Mouse (Mus musculus) spleen, embryonic (tissue): ENCODE measurements around the gene Eva1c.

Experiments
- CTCF ChIA-PET: fragments of 350-600 bp; sonication (Branson Sonifier 250); formaldehyde crosslinking; loops from one replicate; lab custom pipeline; 2022; lab: Charles Lee

The Eva1c gene

DNA sequence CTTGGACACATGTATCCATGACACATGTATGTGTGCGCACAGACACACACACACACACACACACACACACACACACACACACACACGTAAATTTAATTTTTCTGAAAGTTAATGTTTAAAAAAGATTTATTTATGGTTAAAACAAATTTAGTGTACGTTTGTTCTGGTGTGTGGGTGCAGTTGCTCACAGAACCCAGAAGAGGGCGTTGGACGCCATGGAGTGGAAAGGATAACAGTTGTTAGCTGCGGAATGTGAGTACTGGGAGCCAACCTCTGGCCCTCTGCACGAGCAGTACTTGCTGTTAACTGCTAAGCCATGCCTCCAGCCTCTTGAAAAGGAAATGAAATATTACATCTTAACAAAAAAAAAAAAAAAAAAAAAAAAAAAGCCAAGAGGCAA is at the start of gene Eva1c:
TSS of gene Eva1c (plus strand) at position 263 of the 400 bp plus-strand sequence.
- CTCF ChIA-PET, result interaction anchor here (0.7 kb wide), 1 partner anchor 160 kb away, joined by 4 read pairs; no protein-coding TSS in a partner anchor

DNA sequence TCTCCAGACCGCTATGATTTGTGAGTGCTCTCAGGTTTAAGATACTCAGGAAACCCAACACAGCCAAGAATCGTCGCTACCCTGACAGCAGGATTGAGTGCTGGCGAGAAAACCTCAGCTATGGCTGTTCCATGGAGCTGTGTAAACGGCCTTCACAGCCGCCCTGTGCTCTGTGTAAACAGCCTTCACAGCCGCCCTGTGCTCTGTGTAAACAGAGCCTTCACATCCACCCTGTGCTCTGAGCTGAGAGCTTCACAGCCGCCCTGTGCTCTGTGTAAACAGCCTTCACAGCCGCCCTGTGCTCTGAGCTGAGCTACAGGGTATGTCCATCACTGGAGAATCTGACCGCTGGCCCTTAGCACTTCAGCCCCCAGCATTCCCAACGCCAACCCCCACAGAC is 46.7 kb upstream of the Eva1c start:
- CTCF ChIA-PET, result interaction anchor here (0.5 kb wide), 1 partner anchor 93 kb away, joined by 3 read pairs; no protein-coding TSS in a partner anchor

- CTCF ChIA-PET, result no interaction called here
Observed at GRCm38 (mm10) chr16:90783302-90783701, 43.2 kb upstream of the Eva1c start.

DNA sequence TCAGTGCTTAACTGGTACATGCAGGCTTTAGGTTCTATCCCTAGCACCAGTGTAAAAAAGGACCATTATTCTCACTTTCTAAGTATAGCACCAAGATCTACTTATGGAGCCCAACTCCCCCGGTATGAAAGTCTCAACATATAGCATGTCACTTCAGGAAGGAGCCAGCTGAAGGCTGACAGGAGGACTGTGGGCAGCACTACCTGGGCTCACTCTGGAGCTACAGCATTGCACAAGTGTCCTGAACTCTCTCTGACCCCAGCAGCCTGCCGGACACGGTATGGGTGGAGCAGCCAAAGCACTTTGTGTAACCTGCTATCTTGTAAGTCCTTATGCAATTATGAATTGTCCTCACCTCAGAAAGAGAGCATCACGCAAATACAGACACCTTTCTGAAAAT is 41.3 kb upstream of the Eva1c start:
- CTCF ChIA-PET, result no interaction called here

DNA sequence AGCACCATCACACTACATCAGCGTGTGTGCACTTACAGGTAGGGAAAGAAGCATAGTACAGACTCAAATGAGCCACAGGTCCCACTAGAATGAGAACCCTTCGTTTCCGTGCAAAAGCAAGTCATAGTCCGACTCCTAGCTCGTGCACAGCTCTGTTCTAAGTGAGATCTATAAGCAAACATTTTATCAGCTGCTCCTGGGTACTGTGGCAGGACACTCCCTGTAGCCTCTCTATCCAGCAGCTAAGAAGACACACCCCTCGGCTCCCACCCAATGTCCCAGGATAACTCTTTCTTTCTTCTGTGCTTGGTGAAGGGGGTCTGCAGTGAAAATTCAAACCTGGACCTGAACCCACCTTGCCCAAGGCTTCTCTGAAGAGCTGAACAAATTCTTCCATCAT is 37.9 kb upstream of the Eva1c start:
- CTCF ChIA-PET, result no interaction called here

DNA sequence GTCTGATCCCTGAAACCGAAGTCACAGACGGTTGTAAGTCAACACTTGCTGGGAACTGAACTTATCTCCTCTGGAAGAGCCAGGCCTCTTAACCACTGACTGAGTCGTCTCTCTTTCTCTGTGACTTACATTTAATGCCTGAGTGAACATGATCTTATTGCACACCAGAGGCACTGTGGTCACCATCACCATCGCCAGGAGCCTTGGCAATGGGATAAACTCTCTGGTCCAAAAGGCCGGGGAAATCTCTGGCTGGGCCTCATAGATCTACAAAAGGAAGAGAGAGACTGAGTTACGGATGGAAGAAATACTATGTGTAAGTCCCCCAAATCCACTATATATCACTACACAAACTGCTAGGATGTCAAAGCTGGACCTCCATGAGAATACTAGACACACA is 35.6 kb upstream of the Eva1c start:
- CTCF ChIA-PET, result no interaction called here

GRCm38 (mm10) chr16:90792066-90792465 is 34.5 kb upstream of the Eva1c start:
- CTCF ChIA-PET, result no interaction called here

- CTCF ChIA-PET, result no interaction called here
Observed at GRCm38 (mm10) chr16:90792500-90792899, 34.0 kb upstream of the Eva1c start.

- CTCF ChIA-PET, result no interaction called here
Observed at GRCm38 (mm10) chr16:90794708-90795107, 31.8 kb upstream of the Eva1c start.

- CTCF ChIA-PET, result no interaction called here
Observed at GRCm38 (mm10) chr16:90798446-90798845, 28.1 kb upstream of the Eva1c start.

- CTCF ChIA-PET, result interaction anchor here (0.7 kb wide), 1 partner anchor 449 kb away, joined by 4 read pairs; no protein-coding TSS in a partner anchor
Observed at GRCm38 (mm10) chr16:90798848-90799247, 27.7 kb upstream of the Eva1c start.

GRCm38 (mm10) chr16:90799840-90800239 is 26.7 kb upstream of the Eva1c start:
- CTCF ChIA-PET, result no interaction called here

DNA sequence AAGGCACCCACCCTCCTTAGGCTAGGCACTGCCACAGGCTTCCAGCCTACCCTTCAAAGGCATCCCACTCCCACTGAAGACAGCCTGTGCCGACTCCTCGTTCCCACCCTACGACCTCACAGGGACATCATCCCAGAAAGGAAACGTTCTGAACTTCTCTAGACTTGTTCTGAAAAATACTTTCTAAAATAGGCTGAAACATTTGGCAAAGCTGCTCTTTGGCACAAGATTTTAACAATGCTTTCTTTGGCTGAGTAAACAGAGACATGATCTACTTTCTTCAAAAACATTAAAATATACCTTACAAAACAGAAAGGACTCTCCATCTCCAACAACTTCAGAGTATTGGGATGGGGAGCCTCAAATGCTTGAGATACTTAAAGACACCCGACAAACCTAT is 25.3 kb upstream of the Eva1c start:
- CTCF ChIA-PET, result no interaction called here

- CTCF ChIA-PET, result interaction anchor here (0.5 kb wide), 1 partner anchor 48 kb away, joined by 3 read pairs; no protein-coding TSS in a partner anchor
Observed at GRCm38 (mm10) chr16:90801928-90802327, 24.6 kb upstream of the Eva1c start.

- CTCF ChIA-PET, result no interaction called here
Observed at GRCm38 (mm10) chr16:90804466-90804865, 22.1 kb upstream of the Eva1c start.

GRCm38 (mm10) chr16:90809975-90810715 is 16.4 kb upstream of the Eva1c start, which contains the start of gene Urb1:
Gene Urb1, minus strand, starts transcription at chr16:90810413.
- CTCF ChIA-PET, result no interaction called here

- CTCF ChIA-PET, result no interaction called here
Observed at GRCm38 (mm10) chr16:90810716-90811256, 15.7 kb upstream of the Eva1c start.

- CTCF ChIA-PET, result no interaction called here
Observed at GRCm38 (mm10) chr16:90812086-90812485, 14.4 kb upstream of the Eva1c start.

DNA sequence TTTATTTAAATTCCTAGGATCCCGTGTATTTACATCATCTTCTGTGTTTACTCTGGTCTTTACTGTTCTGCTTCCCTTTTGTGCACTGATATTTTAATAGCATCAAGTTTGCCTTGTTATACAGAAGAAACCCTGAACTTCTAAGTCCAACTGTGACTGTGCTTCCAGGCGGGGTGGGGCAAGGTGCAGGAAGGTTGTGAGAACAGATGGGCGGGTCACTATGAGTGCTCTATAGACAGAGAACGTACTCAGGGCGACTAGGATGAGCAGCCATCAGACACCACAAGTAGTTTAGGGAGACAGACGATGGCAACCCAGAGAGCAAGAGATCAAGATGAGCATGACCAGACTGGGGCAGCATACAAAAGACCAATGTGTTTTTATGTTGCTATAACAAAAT is 6.2 kb upstream of the Eva1c start:
- CTCF ChIA-PET, result no interaction called here

- CTCF ChIA-PET, result no interaction called here
Observed at GRCm38 (mm10) chr16:90821046-90821697, 5.3 kb upstream of the Eva1c start.

DNA sequence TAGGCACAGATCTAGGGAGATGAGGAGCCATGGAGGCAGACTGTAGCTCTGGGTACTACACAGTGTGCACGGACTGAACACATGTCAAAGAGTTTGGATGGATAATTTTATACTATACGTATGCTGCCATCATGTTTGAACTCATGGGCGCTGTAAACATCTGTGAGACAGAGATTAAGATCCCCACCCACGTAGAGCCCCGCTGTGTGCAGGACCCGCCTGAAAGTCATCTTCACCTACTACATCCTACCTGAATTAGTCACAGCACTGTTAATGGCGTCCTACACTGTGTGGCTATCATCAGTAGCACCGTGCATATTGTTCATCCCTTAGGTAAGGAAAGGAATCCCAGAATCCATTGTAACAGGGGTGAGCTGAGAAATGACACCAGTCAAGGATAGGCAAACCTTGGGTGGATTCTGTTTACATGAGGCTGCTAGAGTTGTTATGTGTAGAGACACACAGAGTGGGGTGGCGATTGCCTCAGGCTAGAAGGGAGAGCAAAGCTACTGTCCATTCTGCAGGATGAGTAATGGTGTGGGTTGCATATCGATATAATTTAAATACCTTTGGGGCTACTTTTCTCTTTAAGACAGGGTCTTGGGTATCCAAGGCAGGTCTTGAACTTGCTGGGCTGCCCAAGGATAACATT is 4.1 kb upstream of the Eva1c start:
- CTCF ChIA-PET, result no interaction called here

DNA sequence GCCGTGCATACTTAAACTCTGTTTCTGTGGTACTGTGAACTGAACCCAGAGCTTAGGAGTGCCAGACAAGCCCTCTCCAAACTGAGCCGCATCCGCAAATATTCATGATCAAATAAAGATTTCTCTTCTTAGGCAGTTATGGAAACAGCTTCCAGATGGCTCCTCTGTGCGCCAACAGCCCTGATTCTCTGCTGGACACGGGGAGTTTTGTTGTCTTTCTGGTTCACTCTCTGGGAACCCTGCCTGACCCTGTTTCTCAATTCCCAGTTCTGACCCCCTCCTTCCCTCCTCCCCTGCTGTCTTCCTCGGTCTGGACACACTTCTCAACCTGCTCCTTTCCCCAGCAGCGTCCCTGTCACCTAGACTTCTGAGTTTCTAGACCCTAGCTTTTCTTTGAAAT is 3.5 kb upstream of the Eva1c start:
- CTCF ChIA-PET, result interaction anchor here (0.6 kb wide), 1 partner anchor 1662 kb away, joined by 4 read pairs; no protein-coding TSS in a partner anchor
